Mouse (Mus musculus) olfactory bulb, adult 2 months (tissue): ENCODE results near the gene Pde4b. TPM values are rescaled to one million over a fixed set of nuclear protein-coding genes. Genes with fewer than 3 reads are reported as not detected.

Experiments
- H3K27ac ChIP-seq: fragments of 200-500 bp; 2 replicates; pipeline ENCODE4 v1.5.1; 2012; ENCODE audit warnings: low read depth, low read length; ENCODE audit not compliant: insufficient read depth
- H3K4me1 ChIP-seq: fragments of 200-500 bp; 2 replicates; pipeline ENCODE4 v1.6.1; 2012; ENCODE audit warnings: low read length; ENCODE audit not compliant: control insufficient read depth, insufficient read depth
- H3K4me3 ChIP-seq: fragments of 200-500 bp; 2 replicates; pipeline ENCODE4 v1.5.1; 2012; ENCODE audit warnings: mild to moderate bottlenecking, low read depth, low read length, moderate library complexity; ENCODE audit not compliant: insufficient read depth
- CTCF ChIP-seq: fragments of 200-500 bp; IDR thresholded peaks from 2 replicates; pipeline ENCODE4 v1.5.1; 2012; ENCODE audit warnings: low read depth, mild to moderate bottlenecking, low read length, moderate library complexity; ENCODE audit not compliant: insufficient read depth
- POLR2A ChIP-seq: fragments of 200-500 bp; IDR thresholded peaks from 2 replicates; pipeline ENCODE4 v1.6.1; 2012; ENCODE audit warnings: mild to moderate bottlenecking, low read depth, low read length, moderate library complexity; ENCODE audit not compliant: insufficient read depth
- WGBS: fragments of 180-500 bp; shearing (Covaris S2); methylation state at CpG from one replicate; pipeline ENCODE4 v1.1.7; 2018; 5-methylcytosine and 5-hydroxymethylcytosine counted together
- polyA plus RNA-seq: library from polyadenylated mRNA; stranded (reverse); fragments of >200 nt; gene quantifications from 2 replicates; pipeline ENCODE4 v1.2.4, GENCODE M21; 2012; ENCODE audit warnings: low replicate concordance; ENCODE audit not compliant: missing spikeins, insufficient read depth, insufficient read length

Pde4b gene
- polyA plus RNA-seq, 1 experiment = not detected

DNA sequence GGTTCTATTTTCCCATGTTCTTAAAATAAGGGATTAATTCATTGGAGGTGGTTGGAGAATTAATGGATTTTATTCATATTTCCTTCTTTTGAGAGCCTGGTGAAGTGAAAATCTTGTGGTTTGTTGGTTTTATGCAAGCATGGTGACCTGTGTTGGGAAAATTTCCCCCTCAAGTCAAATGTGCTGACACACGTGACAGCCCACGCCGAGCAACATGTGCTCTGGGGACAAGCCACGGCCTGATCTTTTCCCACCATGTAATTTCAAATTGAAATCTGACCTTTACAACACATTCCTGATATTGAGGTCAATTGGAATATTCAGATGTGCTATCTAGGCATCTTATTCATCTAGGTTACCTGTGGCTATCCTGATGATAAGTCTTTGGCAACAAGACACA, 443.5 kb downstream of the Pde4b start:
- no peak overlapping the region for H3K27ac ChIP-seq
- no peak for TF ChIP-seq POLR2A
- no peak for TF ChIP-seq CTCF
- no peaks in the 10 kb centered on the region for H3K4me1 ChIP-seq
- H3K4me3 ChIP-seq = no peak overlapping the region
- WGBS = 97% methylated on average over 4 of the region's 4 CpGs

DNA sequence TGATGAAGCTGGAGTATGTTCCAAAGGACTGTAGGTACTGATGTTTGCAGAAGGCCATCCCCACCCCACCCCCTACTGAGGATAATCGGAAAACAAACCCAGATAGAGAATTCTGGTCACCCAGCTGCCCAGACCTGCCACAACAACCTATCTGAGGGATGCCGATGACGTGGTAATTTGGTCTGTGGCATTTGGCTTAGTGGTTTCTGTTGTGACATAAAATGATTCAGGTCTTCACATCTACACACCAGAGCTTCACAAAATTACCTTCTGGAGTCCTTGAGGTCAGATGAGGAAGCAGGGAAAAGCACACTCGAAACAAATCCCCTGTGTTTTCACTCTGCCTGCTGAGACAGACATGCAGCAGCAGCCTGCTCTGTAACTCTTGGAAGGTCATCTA, 444.4 kb downstream of the Pde4b start:
- WGBS = 69% methylated on average over 4 of the region's 4 CpGs
- TF ChIP-seq CTCF (no peak), POLR2A (no peak)
- no peak overlapping the region for H3K4me3 ChIP-seq
- no peak overlapping the region for H3K27ac ChIP-seq
- no peaks in the 10 kb centered on the region for H3K4me1 ChIP-seq

DNA sequence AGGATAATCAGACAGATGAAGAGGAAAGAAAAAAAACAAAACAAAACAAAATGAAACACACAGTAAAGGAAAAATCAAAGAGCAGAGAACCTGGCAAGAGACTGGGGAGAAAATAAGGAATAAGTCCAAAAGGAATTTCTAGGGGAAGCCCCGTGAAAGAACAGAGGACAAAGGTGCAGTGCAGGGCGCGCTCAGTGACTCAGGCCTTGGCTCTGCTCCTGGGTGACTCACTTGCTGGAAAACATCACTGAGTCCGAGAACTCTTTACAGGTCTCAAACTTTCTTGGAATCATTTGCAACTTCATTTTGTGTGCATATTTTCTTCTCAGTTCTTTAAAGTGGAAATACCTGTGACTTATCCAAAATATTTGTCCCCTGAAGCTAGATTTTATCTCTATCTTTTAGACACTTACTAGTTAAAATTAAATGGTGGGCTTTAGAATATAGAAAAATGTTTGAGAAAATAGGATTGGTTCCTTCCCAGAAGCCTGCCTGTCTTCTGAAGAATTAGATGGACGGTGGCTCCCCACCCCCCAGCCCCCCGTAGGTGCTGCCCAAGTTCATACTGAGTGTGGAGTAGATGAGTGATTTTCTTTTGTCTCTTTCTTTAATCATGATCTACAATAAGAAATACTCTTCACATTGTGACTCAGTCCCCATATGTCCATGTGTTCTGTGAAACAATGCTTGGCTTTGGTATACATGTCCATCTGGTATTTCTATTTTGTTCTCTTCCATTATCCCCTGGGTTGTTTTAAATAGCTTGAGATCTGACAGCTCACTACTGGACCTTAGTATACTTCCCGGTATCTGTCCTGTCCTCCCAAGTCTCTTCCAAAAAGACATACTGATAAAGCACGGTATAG, 446.1 kb downstream of the Pde4b start:
- Histone ChIP-seq H3K4me3 (no peak overlapping the region), H3K4me1 (no peaks in the 10 kb centered on the region), H3K27ac (no peak overlapping the region; the same call in 1 of the 2 replicates)
- TF ChIP-seq CTCF = no peak
- no peak for TF ChIP-seq POLR2A
- 49% methylated on average over 8 of the region's 8 CpGs for WGBS

DNA sequence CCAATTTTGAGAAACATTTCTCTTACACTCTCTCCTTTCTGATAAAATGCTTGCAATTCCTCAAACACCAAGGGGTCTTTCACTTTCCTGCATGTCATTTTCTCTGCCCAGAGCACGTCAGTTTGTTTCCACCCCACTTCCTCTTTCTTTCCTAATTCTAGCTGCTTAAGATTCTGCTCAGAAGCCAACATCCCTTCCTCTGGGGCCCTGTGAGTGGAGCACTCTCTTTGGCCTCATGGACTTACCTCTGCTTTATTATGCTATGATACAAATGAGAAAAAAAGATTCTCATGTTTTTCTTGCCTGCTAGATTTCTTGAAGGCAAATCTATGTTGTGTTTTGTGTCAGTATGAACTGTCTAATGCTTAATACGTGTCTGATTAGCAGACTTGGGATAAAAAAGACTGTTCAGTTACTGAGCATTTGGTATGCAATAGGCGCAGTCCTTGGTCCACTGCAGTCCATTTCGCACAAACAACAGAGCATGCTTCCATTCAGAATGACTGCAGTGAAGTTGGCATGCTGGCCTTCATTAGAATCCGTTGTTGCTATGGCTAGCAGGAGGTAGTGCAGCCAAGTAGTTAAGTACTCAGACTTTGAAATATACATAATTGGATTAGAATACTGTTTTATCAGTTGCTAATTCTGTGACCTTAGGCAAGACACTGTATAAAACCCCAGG, 446.8 kb downstream of the Pde4b start:
- no peak overlapping the region for H3K4me3 ChIP-seq
- WGBS = 66% methylated on average over 5 of the region's 5 CpGs
- TF ChIP-seq POLR2A (no peak), CTCF (no peak)
- H3K4me1 ChIP-seq = no peaks in the 10 kb centered on the region
- no peak overlapping the region; the same call in 1 of the 2 replicates for H3K27ac ChIP-seq

DNA sequence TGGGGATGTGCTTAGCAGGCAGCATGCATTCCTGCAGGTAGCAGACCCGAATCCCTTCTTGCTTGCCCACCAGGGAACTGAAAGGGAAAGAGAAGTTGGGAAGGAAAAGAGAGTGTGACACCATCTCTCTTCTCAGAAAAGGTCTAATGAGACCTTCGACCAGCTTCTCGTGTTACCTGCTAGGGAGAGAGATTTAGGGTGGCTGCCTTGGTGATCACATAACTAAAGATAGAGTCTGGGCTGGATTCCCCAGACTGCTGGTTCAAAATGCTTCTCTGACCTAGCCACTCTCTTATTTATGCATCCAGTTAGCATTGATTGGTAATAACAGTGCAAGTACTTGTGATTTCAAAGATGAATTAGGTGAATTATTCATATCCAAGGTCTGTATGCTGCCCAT, 448.5 kb downstream of the Pde4b start:
- H3K27ac ChIP-seq = no peak overlapping the region
- 91% methylated on average over 3 of the region's 3 CpGs for whole genome bisulfite sequencing
- H3K4me1 ChIP-seq = no peaks in the 10 kb centered on the region
- TF ChIP-seq CTCF = no peak
- TF ChIP-seq POLR2A = no peak
- no peak overlapping the region for H3K4me3 ChIP-seq

DNA sequence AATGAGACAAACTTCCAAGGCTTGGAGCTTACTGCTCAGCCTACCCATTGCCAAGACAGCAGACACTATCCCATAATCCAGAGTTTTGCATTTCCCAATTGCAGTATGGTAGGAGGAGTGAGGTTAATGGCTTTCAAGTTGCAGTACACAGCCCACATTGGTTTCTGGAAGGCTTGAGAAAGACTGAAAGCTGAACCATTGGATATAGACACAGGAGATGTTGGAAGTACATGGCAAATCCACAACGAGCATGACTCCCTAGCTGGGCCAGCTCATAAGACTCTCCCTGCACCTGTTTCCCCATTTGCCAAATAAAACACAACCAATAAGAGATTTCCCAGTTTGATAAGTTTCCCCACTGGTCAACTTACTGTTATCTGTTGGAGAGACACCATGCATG, 450.9 kb downstream of the Pde4b start:
- 89% methylated on average over 1 of the region's 1 CpGs for WGBS
- H3K4me1 ChIP-seq = no peaks in the 10 kb centered on the region
- no peak for TF ChIP-seq POLR2A
- no peak for TF ChIP-seq CTCF
- H3K4me3 ChIP-seq = no peak overlapping the region
- H3K27ac ChIP-seq = no peak overlapping the region

DNA sequence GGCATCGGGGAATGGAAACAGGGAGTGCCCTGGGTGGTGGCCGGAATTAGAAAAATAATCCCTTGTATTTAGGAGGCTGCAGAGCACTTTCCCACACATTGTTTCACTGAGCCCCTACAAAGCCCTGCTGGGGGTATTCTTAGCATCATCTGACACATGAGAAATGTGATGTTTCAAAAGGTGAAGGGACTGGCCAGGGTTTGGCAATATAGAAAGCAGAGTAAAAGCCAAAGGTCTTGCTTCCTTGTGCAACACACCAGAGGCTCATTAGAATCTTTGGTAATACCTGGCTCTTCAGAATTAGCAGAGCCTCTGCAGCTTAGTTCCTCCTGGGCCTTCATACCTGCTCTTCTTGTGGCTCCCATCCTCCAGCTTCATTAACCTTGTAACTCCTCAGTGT, 451.4 kb downstream of the Pde4b start:
- no peak overlapping the region for H3K4me3 ChIP-seq
- 91% methylated on average over 2 of the region's 2 CpGs for WGBS
- no peak overlapping the region for H3K27ac ChIP-seq
- TF ChIP-seq POLR2A = no peak
- TF ChIP-seq CTCF = no peak
- no peaks in the 10 kb centered on the region for H3K4me1 ChIP-seq

DNA sequence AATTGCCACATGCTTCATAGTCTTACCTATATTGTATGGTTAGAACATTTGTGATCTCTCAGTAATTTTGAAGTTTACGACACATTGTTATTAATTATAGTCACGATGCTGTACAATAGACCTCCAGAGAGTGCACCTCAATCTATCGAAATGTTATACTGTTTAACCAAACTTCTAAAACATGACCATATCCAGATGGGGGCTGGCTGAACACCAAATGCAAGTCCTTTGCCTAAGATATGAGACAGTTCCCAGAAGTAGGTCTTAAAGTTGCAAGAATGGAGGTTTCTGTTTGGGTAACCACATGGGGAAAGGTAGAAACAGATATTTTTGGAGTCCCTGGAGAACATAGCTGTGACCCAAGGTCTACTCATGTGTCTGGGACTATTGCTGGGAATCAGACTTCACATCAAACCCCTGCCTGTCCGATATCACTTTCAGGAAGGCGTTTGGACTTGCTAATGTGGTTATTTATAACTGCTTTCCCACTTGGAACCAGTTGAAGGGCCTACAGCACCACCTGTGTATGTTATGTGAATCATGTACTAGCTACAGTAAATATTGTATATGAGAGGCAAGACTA, 452.3 kb downstream of the Pde4b start:
- H3K27ac ChIP-seq = no peak overlapping the region
- H3K4me3 ChIP-seq = no peak overlapping the region
- 85% methylated on average over 5 of the region's 5 CpGs for WGBS
- no peaks in the 10 kb centered on the region for H3K4me1 ChIP-seq
- TF ChIP-seq POLR2A (no peak), CTCF (no peak)

DNA sequence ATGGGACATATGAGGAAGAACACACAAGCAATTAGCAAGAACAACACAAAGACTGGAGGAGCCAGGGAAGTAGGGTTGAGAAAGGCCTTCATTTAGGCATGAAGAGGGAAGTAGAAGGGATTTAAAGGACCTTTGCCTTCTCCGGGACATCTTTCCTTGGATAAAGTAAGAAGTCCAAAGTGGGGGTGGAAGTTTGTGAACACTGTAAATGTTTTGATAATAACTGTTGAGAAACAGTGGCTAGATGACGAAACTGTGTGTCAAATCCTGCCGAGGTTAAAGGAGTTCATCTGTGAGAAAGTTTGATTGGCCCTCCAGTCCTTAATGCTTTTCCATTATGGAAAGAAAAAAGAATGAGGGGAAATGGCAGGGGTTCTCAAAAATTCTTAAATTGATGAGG, 455.6 kb downstream of the Pde4b start:
- H3K27ac ChIP-seq = no peak overlapping the region
- TF ChIP-seq POLR2A (no peak), CTCF (no peak)
- H3K4me1 ChIP-seq = no peaks in the 10 kb centered on the region
- H3K4me3 ChIP-seq = no peak overlapping the region
- WGBS = 96% methylated on average over 3 of the region's 3 CpGs
